Mouse (Mus musculus) midbrain, embryonic 16.5 days (tissue): ENCODE measurements around the gene Spata45. TPM values are rescaled to one million over a fixed set of nuclear protein-coding genes. Genes with fewer than 3 reads are reported as not detected.

ENCODE experiments used
- ATAC-seq: fragments of 200-750 bp; cut with Nextera tagmentation; 2 replicates; pipeline ENCODE4 v1.8.0; 2017; ENCODE audit warnings: moderate TSS enrichment
- H3K27ac ChIP-seq: fragments of 300-500 bp; sonication (generic); 2 replicates; pipeline ENCODE4 v1.5.1; 2014; ENCODE audit warnings: mild to moderate bottlenecking, low read length, mixed read lengths
- H3K27me3 ChIP-seq: fragments of 300-500 bp; sonication (generic); 2 replicates; pipeline ENCODE4 v1.6.1; 2014; ENCODE audit warnings: low read depth, low read length, mixed read lengths; ENCODE audit not compliant: control insufficient read depth, insufficient read depth
- H3K36me3 ChIP-seq: fragments of 300-500 bp; sonication (generic); 2 replicates; pipeline ENCODE4 v1.6.1; 2014; ENCODE audit warnings: mild to moderate bottlenecking, low read length, moderate library complexity, mixed read lengths; ENCODE audit not compliant: control insufficient read depth, insufficient read depth
- H3K4me1 ChIP-seq: fragments of 300-500 bp; sonication (generic); 2 replicates; pipeline ENCODE4 v1.6.1; 2014; ENCODE audit warnings: mild to moderate bottlenecking, low read length, mixed read lengths; ENCODE audit not compliant: control insufficient read depth, insufficient read depth
- H3K4me2 ChIP-seq: fragments of 300-500 bp; sonication (generic); 2 replicates; pipeline ENCODE4 v1.6.1; 2014; ENCODE audit warnings: mild to moderate bottlenecking, low read length, mixed read lengths
- H3K4me3 ChIP-seq: fragments of 300-500 bp; sonication (generic); 2 replicates; pipeline ENCODE4 v1.5.1; 2014; ENCODE audit warnings: low read depth, mild to moderate bottlenecking, low read length, moderate library complexity, mixed read lengths
- H3K9ac ChIP-seq: fragments of 300-500 bp; sonication (generic); 2 replicates; pipeline ENCODE4 v1.6.1; 2014; ENCODE audit warnings: low read depth, low read length, mixed read lengths
- H3K9me3 ChIP-seq: fragments of 300-500 bp; sonication (generic); replicated peaks from 2 replicates; pipeline ENCODE4 v1.6.1; 2014; ENCODE audit warnings: mild to moderate bottlenecking, low read length, mixed read lengths; ENCODE audit not compliant: control insufficient read depth, poor library complexity, severe bottlenecking
- WGBS: fragments of 180-500 bp; shearing (Covaris S2); extraction: QIAGEN DNeasy Blood & Tissue Kit; methylation state at CpG from one replicate; pipeline ENCODE4 v1.1.7; 2014; 5-methylcytosine and 5-hydroxymethylcytosine counted together
- polyA plus RNA-seq: library from polyadenylated mRNA; unstranded; fragments of >200 nt; fragmentation: Nextera tagmentation; extraction: Ambion mirVana; gene quantifications from 2 replicates; pipeline ENCODE4 v1.2.1, GENCODE M21; 2015

Spata45 gene
- polyA plus RNA-seq: not detected in 2 replicates

GRCm38 (mm10) chr1:191036554-191037334 is at the start of gene Spata45:
Gene Spata45, plus strand, starts transcription at chr1:191036639.
- WGBS: 75% methylated on average over 6 of the region's 6 CpGs
- Histone ChIP-seq H3K4me3 (no peak within 1 kb of the TSS), H3K27ac (no peak within 1 kb of the TSS), H3K9me3 (no peaks in the 10 kb centered on the region), H3K4me1 (no peaks in the 10 kb centered on the region), H3K4me2 (no peak within 1 kb of the TSS), H3K36me3 (no peaks in the 10 kb centered on the region), H3K27me3 (no peaks in the 10 kb centered on the region), H3K9ac (no peak within 1 kb of the TSS)
- ATAC-seq: no peak

DNA sequence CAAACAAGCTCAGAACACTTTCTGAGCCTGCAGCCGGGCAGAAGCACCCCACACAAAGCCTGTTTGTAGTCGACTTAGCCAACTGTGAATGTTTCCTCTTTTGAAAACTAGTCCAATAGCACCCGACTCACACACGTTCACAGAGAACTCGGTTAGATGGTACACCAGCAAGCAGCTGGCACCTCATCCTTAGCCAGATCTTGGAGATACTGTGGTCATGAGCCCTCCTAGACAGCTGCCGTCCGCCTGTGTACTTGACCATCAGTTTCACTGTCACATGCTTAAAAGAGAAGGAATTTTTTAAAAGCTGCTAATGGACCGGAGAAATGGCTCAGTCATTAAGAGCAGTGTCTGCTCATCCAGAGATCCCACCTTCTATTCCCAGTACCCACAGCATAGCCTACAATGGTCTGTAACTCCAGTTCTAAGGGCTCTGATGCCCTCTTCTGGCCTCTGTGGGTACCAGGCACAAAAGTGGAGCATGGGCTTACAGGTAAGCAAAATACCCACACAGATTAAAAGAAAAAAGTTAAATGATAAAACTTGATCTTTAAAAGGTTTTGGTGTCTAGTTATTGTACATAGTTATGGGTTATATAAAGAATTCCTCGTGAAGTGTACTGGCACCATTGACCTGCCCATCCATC is 46.9 kb upstream of the Spata45 start:
- H3K4me3 ChIP-seq: no peak overlapping the region
- H3K27ac ChIP-seq: no peak overlapping the region
- no peak for ATAC-seq
- no peaks in the 10 kb centered on the region for H3K36me3 ChIP-seq
- H3K4me2 ChIP-seq: no peak overlapping the region
- WGBS: 90% methylated on average over 9 of the region's 9 CpGs
- no peak overlapping the region for H3K9ac ChIP-seq
- no peaks in the 10 kb centered on the region for H3K4me1 ChIP-seq
- no peaks in the 10 kb centered on the region for H3K9me3 ChIP-seq
- no peaks in the 10 kb centered on the region for H3K27me3 ChIP-seq

- Histone ChIP-seq H3K27ac (no peak overlapping the region), H3K4me3 (no peak overlapping the region), H3K4me2 (no peak overlapping the region), H3K4me1 (no peaks in the 10 kb centered on the region), H3K36me3 (no peaks in the 10 kb centered on the region), H3K27me3 (no peaks in the 10 kb centered on the region), H3K9ac (no peak overlapping the region), H3K9me3 (no peaks in the 10 kb centered on the region)
- 41% methylated on average over 7 of the region's 7 CpGs for WGBS
- no peak for ATAC-seq
These were observed 40.9 kb upstream of the Spata45 start for GRCm38 (mm10) chr1:190995548-190995947.

DNA sequence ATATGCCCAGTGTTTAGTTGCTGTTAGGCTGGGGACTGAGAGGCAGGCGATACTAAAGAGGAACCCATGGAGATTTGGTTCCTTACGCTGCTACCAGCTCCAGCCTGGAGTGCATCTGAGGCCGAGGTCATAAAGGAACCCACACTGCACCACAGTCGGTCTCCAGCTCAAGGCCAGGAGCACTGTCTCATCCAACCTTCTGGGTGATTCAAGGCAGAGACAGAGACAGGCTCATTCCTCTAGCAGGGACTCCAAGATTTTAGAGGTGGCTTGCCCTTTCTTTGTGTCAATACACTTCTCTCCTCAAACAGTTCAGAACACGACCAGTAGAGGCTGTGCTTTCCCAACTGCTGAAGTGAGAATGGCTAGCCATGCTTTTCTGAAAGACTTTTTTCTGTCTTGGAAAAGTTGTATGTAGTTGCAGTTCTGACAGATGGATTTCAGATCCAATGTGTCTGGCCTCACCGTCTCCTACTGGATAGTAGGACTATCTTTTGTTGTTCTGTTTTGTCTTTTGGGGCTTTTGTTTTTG is 40.0 kb upstream of the Spata45 start:
- no peak overlapping the region for H3K4me3 ChIP-seq
- 68% methylated on average over 6 of the region's 6 CpGs for WGBS
- no peaks in the 10 kb centered on the region for H3K9me3 ChIP-seq
- no peak for ATAC-seq
- H3K36me3 ChIP-seq: no peaks in the 10 kb centered on the region
- H3K27ac ChIP-seq: no peak overlapping the region
- no peaks in the 10 kb centered on the region for H3K4me1 ChIP-seq
- no peak overlapping the region for H3K9ac ChIP-seq
- H3K4me2 ChIP-seq: no peak overlapping the region
- no peaks in the 10 kb centered on the region for H3K27me3 ChIP-seq

DNA sequence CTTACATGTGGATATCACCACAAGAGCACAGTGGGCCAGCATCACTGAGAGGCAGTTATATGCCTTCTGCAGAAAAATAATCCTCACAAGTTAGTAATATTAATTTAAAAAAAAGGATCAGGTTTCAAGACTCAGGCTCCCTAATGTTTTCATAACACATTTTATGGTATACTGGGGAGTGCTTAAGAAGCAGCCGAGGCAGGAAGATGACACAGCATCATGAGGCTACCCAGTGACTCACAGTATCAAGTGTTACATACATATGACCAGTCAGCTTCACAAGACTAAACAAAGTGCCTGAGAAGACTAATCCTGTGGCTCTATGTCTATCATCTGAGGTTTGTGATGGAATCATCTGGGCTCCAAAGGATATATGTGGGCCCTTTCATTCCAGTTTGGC is 38.4 kb upstream of the Spata45 start:
- H3K9me3 ChIP-seq: no peaks in the 10 kb centered on the region
- no peaks in the 10 kb centered on the region for H3K4me1 ChIP-seq
- no peak overlapping the region for H3K4me2 ChIP-seq
- no peaks in the 10 kb centered on the region for H3K36me3 ChIP-seq
- WGBS: 91% methylated on average over 1 of the region's 1 CpGs
- H3K27ac ChIP-seq: no peak overlapping the region
- ATAC-seq: no peak
- H3K4me3 ChIP-seq: no peak overlapping the region
- no peak overlapping the region for H3K9ac ChIP-seq
- no peaks in the 10 kb centered on the region for H3K27me3 ChIP-seq

DNA sequence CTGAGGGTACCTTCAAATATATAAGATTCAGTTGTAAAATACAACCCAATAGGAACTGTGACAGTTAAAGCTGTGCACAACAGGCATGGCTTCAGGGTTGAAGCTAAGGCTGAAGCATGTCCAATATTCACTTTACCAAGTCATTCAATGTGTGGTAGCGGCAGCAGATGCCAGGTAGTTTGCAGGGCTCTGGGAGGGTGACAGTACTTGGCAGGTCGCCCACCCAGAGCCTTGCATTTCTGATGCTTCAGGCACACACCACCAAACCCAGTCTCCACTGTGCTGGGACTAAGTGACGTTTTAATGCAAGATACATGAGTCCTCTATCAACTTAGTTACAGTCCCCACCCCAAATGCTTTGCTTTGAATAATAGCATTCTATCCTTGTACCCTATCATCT is 35.8 kb upstream of the Spata45 start:
- H3K27me3 ChIP-seq: no peaks in the 10 kb centered on the region
- H3K4me2 ChIP-seq: no peak overlapping the region
- WGBS: 70% methylated on average over 3 of the region's 3 CpGs
- H3K9ac ChIP-seq: no peak overlapping the region
- no peak overlapping the region for H3K4me3 ChIP-seq
- no peaks in the 10 kb centered on the region for H3K36me3 ChIP-seq
- no peak for ATAC-seq
- no peaks in the 10 kb centered on the region for H3K4me1 ChIP-seq
- H3K27ac ChIP-seq: no peak overlapping the region
- no peaks in the 10 kb centered on the region for H3K9me3 ChIP-seq

- Histone ChIP-seq H3K36me3 (peaks cover 2% of the 10 kb centered on the region; the same call in 1 of the 2 replicates), H3K4me1 (no peaks in the 10 kb centered on the region), H3K27ac (no peak overlapping the region), H3K4me2 (no peak overlapping the region), H3K9me3 (no peaks in the 10 kb centered on the region), H3K9ac (no peak overlapping the region), H3K4me3 (no peak overlapping the region), H3K27me3 (no peaks in the 10 kb centered on the region)
- 71% methylated on average over 6 of the region's 6 CpGs for WGBS
- no peak for ATAC-seq
These were observed 34.2 kb upstream of the Spata45 start for GRCm38 (mm10) chr1:191002201-191002600.

DNA sequence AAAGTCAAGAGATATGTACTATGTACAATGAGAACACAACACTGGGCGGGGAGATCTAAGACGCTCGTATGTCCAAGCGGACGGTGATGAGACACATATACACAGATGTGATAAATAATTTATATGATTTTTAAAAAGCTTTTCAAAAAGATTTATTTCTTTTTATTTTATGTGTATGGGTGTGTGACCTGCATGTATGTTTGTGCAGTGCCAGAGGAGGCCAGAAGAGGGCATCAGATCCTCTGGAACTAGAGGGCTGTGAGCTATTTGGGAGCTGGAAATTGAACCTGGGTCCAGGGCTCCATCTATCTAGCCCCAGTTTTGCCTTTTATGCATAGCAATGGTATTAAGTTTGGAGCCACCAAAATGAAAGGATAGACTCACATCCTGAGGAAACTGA is 27.7 kb upstream of the Spata45 start:
- no peaks in the 10 kb centered on the region for H3K4me1 ChIP-seq
- H3K4me3 ChIP-seq: no peak overlapping the region
- no peak for ATAC-seq
- no peak overlapping the region for H3K9ac ChIP-seq
- H3K27ac ChIP-seq: no peak overlapping the region
- H3K27me3 ChIP-seq: no peaks in the 10 kb centered on the region
- no peaks in the 10 kb centered on the region for H3K9me3 ChIP-seq
- no peak overlapping the region for H3K4me2 ChIP-seq
- 96% methylated on average over 5 of the region's 5 CpGs for WGBS
- peaks cover 39% of the 10 kb centered on the region for H3K36me3 ChIP-seq

DNA sequence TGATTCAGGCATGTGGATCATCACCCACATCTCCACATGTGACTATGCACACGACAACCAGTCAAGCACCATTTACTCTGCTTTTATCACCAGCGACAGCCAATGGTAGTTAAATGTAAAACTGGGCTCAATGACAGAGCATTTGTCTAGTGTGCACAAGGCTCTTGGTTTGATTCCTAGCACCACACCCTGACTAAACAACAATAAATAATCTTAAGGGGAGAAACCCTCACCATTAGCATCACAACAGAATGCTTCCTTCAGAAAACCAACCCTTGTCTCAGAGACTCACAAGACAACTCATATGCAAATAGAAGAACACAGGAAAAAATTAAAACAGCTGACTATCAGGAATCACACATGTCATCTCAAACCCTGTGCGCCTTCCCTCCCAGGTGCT is 22.2 kb upstream of the Spata45 start:
- no peaks in the 10 kb centered on the region for H3K4me1 ChIP-seq
- no peak overlapping the region for H3K27ac ChIP-seq
- WGBS: 97% methylated on average over 3 of the region's 3 CpGs
- no peak overlapping the region for H3K4me3 ChIP-seq
- no peaks in the 10 kb centered on the region for H3K27me3 ChIP-seq
- no peaks in the 10 kb centered on the region for H3K9me3 ChIP-seq
- no peak overlapping the region for H3K9ac ChIP-seq
- no peak for ATAC-seq
- H3K4me2 ChIP-seq: no peak overlapping the region
- peaks cover 25% of the 10 kb centered on the region for H3K36me3 ChIP-seq
